Mouse (Mus musculus): ENCODE data around the gene 1700007K13Rik.

The 1700007K13Rik gene

GRCm38 (mm10) chr2:28414116-28414756 is 51.9 kb downstream of the 1700007K13Rik start:
- no peak for DNase-seq

- DNase-seq: peak; percentile 60
Observed at GRCm38 (mm10) chr2:28412936-28413335, 53.2 kb downstream of the 1700007K13Rik start.

All from retina, postnatal 1 day (tissue).